Mouse (Mus musculus) B cell, adult 62 days (primary cell): ENCODE data around the gene Gabpb1. TPM values are rescaled to one million over a fixed set of nuclear protein-coding genes. Genes with fewer than 3 reads are reported as not detected.

Source experiments
- total RNA-seq: library from RNA; stranded (reverse); gene quantifications from 4 replicates; pipeline ENCODE4 v1.2.4, GENCODE M21; 2023

Gabpb1 gene
- 37.4 to 48.8 TPM (median 43.8 TPM) in 4 replicates for total RNA-seq

GRCm38 (mm10) chr2:126676122-126676515 is at the start of gene Gabpb1:
TSS of gene Gabpb1 (minus strand) at chr2:126676337.

GRCm38 (mm10) chr2:126706759-126707437 is 30.8 kb upstream of the Gabpb1 start, which contains the start of gene Usp8:
TSS of gene Usp8 (plus strand) at chr2:126707328.

GRCm38 (mm10) chr2:126619249-126619704 is 56.9 kb downstream of the Gabpb1 start, which contains the start of gene Hdc:
TSS of gene Hdc (minus strand) at chr2:126619299.

Other genes starting within 250 kb of the Gabpb1 start
- gene Atp8b4, start 175.7 kb downstream of the Gabpb1 start, total RNA-seq: 0.18 to 0.47 TPM (median 0.31 TPM) in 4 replicates
- not detected in 4 replicates for gene Slc27a2, start 123.9 kb downstream of the Gabpb1 start, total RNA-seq
- 0.37 to 0.78 TPM (median 0.69 TPM) in 3 of 4 replicates, not detected in the other for gene Hdc, start 57.0 kb downstream of the Gabpb1 start, total RNA-seq
- 49.1 to 55.4 TPM (median 51.4 TPM) in 4 replicates for gene Usp8, start 31.0 kb upstream of the Gabpb1 start, total RNA-seq
- not detected in 4 replicates for gene Usp50, start 107.1 kb upstream of the Gabpb1 start, total RNA-seq
- 82.5 to 91.1 TPM (median 85.7 TPM) in 4 replicates for gene Trpm7, start 199.9 kb upstream of the Gabpb1 start, total RNA-seq